Mouse (Mus musculus) intestine, postnatal 0 days (tissue): ENCODE measurements around the gene Rfx1. TPM values are rescaled to one million over a fixed set of nuclear protein-coding genes. Genes with fewer than 3 reads are reported as not detected.

ENCODE experiments used
- ATAC-seq: fragments of 200-750 bp; cut with Nextera tagmentation; 2 replicates; pipeline ENCODE4 v1.8.0; 2017; ENCODE audit warnings: mild to moderate bottlenecking, moderate TSS enrichment, moderate library complexity
- H3K27ac ChIP-seq: fragments of 300-500 bp; sonication (generic); 2 replicates; pipeline ENCODE4 v1.5.1; 2014; ENCODE audit warnings: mild to moderate bottlenecking, low read depth, low read length, moderate library complexity
- H3K27me3 ChIP-seq: fragments of 300-500 bp; sonication (generic); replicated peaks from 2 replicates; pipeline ENCODE4 v1.6.1; 2014; ENCODE audit warnings: low read length, mixed read lengths; ENCODE audit not compliant: control insufficient read depth, insufficient read depth
- H3K36me3 ChIP-seq: fragments of 300-500 bp; sonication (generic); 2 replicates; pipeline ENCODE4 v1.6.1; 2014; ENCODE audit warnings: mild to moderate bottlenecking, moderate library complexity; ENCODE audit not compliant: control insufficient read depth, insufficient read depth
- H3K4me1 ChIP-seq: fragments of 300-500 bp; sonication (generic); replicated peaks from 2 replicates; pipeline ENCODE4 v1.6.1; 2014; ENCODE audit warnings: antibody characterized with exemption, low read length, mixed read lengths; ENCODE audit not compliant: control insufficient read depth, insufficient read depth
- H3K4me2 ChIP-seq: fragments of 300-500 bp; sonication (generic); replicated peaks from 2 replicates; pipeline ENCODE4 v1.6.1; 2014; ENCODE audit warnings: low read depth, mild to moderate bottlenecking, moderate library complexity
- H3K4me3 ChIP-seq: fragments of 300-500 bp; sonication (generic); 2 replicates; pipeline ENCODE4 v1.5.1; 2014; ENCODE audit warnings: low read depth, low read length
- H3K9ac ChIP-seq: fragments of 300-500 bp; sonication (generic); 2 replicates; pipeline ENCODE4 v1.6.1; 2014; ENCODE audit warnings: mild to moderate bottlenecking, low read depth, low read length
- H3K9me3 ChIP-seq: fragments of 300-500 bp; sonication (generic); 2 replicates; pipeline ENCODE4 v1.6.1; 2016; ENCODE audit warnings: mixed run types; ENCODE audit not compliant: control insufficient read depth
- CTCF ChIP-seq: sonication (generic); IDR thresholded peaks from 2 replicates; pipeline ENCODE4 v1.5.1; 2016; ENCODE audit warnings: low read depth, mild to moderate bottlenecking, control low read depth, antibody characterized with exemption, moderate library complexity
- WGBS: fragments of 180-500 bp; shearing (Covaris S2); extraction: QIAGEN DNeasy Blood & Tissue Kit; methylation state at CpG from one replicate; pipeline ENCODE4 v1.1.7; 2014; 5-methylcytosine and 5-hydroxymethylcytosine counted together
- polyA plus RNA-seq: library from polyadenylated mRNA; unstranded; fragments of >200 nt; fragmentation: Nextera tagmentation; extraction: Ambion mirVana; gene quantifications from 2 replicates; pipeline ENCODE4 v1.2.1, GENCODE M21; 2015

Rfx1 gene
- polyA plus RNA-seq, 1 experiment from 2014 or later = 3.3 TPM

DNA sequence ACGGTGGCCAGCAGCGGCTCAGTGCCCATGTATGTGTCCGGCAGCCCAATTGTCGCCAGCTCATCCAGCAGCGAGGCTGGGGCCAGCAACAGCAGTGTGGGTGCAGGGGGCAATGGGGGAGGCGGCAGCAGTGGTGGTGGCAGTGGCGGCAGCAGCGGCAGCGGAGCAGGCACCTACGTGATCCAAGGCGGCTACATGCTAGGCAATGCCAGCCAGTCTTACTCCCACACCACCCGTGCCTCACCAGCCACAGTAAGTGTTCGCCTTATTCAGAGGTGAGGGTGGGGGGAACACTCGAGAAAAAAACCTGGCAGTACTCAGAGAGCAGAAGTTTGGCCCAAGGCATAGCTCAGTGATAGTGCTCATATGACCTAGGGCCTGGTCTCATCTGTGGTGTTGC is 21.2 kb downstream of the Rfx1 start:
- Histone ChIP-seq H3K4me1 (no peaks in the 10 kb centered on the region), H3K4me3 (no peak overlapping the region), H3K27ac (no peak overlapping the region), H3K36me3 (peaks cover 60% of the 10 kb centered on the region), H3K27me3 (no peaks in the 10 kb centered on the region), H3K9ac (no peak overlapping the region), H3K9me3 (no peaks in the 10 kb centered on the region), H3K4me2 (no peak overlapping the region)
- no peak for TF ChIP-seq CTCF
- WGBS = 97% methylated on average over 14 of the region's 14 CpGs
- no peak for ATAC-seq

DNA sequence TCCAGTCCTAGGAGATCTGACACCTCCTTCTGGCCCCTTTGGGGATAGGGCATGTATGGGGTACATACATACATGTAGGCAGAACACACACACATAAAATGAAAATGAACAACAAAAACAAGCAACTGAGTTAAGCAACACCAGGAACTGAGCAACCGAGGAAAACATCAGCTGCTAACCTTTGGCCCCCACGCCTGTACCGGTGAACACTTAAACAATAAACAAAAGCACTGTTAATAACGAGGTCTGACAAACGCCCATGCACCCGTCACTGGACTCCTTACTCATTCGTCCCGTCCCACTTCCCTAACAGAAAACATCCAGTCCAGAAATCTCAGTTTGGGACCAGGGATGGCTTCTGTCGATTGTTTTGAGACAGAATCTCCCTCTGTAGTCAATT is 22.6 kb downstream of the Rfx1 start:
- H3K36me3 ChIP-seq = peaks cover 62% of the 10 kb centered on the region
- no peak overlapping the region for H3K27ac ChIP-seq
- H3K4me2 ChIP-seq = no peak overlapping the region
- no peaks in the 10 kb centered on the region for H3K27me3 ChIP-seq
- peak; percentile 53; the same call in 1 of the 2 replicates for ATAC-seq
- H3K4me3 ChIP-seq = no peak overlapping the region
- no peaks in the 10 kb centered on the region for H3K9me3 ChIP-seq
- H3K9ac ChIP-seq = no peak overlapping the region
- no peaks in the 10 kb centered on the region for H3K4me1 ChIP-seq
- WGBS = 39% methylated on average over 9 of the region's 9 CpGs
- no peak for TF ChIP-seq CTCF

DNA sequence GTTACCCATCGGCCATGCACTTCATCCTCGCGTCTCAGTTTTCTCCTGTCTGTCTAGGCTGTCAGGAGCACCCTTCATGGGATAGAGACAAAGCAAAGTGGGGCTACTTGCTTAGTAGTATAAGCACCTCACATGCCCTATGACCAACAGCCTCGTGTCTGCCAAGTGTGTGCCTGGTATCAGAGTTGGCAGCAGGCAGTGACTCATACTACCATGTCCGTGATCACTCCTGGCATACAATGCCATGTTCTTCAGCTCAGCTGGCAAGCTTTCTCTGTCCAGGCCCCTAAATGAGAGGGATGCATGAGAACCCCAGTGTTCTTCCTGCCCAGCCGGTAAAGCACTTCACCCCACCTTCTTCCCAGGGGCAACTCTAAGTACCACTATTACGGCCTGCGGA is 24.0 kb downstream of the Rfx1 start:
- WGBS = 90% methylated on average over 8 of the region's 8 CpGs
- no peaks in the 10 kb centered on the region for H3K27me3 ChIP-seq
- H3K4me1 ChIP-seq = no peaks in the 10 kb centered on the region
- H3K9ac ChIP-seq = no peak overlapping the region
- no peak overlapping the region for H3K4me3 ChIP-seq
- no peak overlapping the region for H3K4me2 ChIP-seq
- TF ChIP-seq CTCF = no peak
- no peak for ATAC-seq
- no peaks in the 10 kb centered on the region for H3K9me3 ChIP-seq
- H3K36me3 ChIP-seq = peaks cover 67% of the 10 kb centered on the region
- no peak overlapping the region for H3K27ac ChIP-seq

DNA sequence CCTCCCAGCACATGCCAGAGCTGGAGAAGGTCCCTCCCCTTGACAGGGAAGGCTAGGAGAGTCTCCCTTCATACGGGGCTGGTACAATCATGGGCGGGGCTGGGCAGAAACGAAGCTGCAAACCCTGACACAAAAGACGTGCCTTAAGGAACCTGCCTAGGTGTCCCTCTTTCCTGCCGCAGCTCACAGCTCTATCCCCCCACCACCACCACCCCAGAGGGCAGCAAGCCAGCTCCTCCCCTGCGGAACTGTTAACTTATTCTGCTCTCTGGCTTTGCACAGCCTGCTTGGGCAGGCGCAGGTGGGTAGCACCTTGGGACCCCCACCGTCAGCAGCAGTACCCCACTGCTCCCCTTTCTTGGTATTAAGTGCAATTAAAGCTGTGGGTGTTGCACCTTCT is 29.4 kb downstream of the Rfx1 start:
- no peak for TF ChIP-seq CTCF
- Histone ChIP-seq H3K36me3 (peaks cover 79% of the 10 kb centered on the region), H3K4me3 (no peak overlapping the region), H3K4me2 (no peak overlapping the region), H3K9me3 (no peaks in the 10 kb centered on the region), H3K9ac (no peak overlapping the region), H3K4me1 (no peaks in the 10 kb centered on the region), H3K27ac (no peak overlapping the region), H3K27me3 (no peaks in the 10 kb centered on the region)
- ATAC-seq = no peak
- WGBS = 63% methylated on average over 8 of the region's 8 CpGs

DNA sequence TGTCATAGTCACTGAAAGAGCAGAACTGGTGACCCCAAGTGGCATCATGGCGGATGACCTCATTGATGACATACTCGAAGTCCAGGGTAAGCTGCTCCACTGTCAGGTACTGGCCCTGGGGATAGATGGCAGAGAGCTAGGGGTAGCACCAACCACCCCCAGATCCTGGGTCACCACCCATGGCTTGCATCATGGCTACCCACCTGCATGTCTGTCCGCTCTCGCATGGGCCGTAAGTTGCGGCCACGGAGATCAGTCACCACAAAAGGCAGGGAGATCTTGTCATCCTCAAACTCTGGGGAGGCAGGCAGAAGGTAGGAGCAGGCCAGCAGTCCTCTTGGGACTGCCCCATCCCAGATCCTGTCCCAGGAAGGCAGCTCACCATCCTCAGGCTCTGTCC is 31.7 kb downstream of the Rfx1 start:
- 97% methylated on average over 7 of the region's 7 CpGs for WGBS
- ATAC-seq = no peak
- no peak overlapping the region for H3K4me2 ChIP-seq
- H3K4me1 ChIP-seq = 0 out of 2 replicates have a peak, but pooled peaks cover 5% of the 10 kb centered on the region
- H3K27ac ChIP-seq = peak overlapping the region; percentile 50
- H3K4me3 ChIP-seq = no peak overlapping the region
- H3K9me3 ChIP-seq = no peaks in the 10 kb centered on the region
- H3K27me3 ChIP-seq = no peaks in the 10 kb centered on the region
- TF ChIP-seq CTCF = no peak
- H3K36me3 ChIP-seq = peaks cover 65% of the 10 kb centered on the region
- H3K9ac ChIP-seq = no peak overlapping the region

DNA sequence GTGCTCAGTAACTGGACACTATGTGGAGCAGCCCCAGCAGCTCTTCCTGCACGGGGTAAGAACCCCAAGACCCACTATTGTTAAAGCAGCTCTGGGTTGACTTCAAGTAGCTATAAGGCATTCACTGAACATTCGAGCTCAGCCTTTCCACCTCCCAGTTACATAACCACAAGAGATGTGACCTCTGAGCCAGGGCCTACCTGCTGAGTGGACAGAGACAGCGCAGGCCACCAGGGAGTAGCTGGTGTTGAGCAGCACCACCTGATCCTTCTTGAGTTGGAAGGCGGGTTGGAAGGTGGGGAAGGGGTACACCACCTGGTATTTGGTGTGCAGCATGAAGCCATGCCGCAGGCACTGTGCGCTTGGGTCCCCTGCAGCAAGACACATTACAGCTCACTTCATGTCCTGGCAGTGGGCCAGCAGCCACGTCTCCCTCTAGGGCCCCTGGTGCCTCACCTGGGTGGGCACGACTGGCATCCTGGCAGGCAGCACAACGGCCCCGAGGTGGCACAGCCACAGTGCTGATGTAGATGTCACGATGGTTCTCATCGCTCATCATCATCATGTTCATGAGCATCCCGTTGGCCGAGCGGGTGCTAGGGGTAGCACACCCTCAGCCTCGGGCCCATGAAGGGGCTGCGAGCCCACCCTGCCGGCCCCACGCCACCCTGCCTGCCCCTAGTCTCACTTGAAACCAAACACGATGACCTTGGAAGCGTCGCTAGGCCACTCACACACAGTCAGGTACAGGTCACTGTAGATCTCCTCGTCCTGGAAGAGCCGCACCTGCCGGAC is 35.0 kb downstream of the Rfx1 start:
- Histone ChIP-seq H3K4me2 (no peak overlapping the region), H3K27ac (no peak overlapping the region), H3K36me3 (peaks cover 34% of the 10 kb centered on the region), H3K9ac (no peak overlapping the region), H3K4me3 (no peak overlapping the region), H3K9me3 (no peaks in the 10 kb centered on the region), H3K27me3 (no peaks in the 10 kb centered on the region), H3K4me1 (peaks cover 11% of the 10 kb centered on the region; the same call in 1 of the 2 replicates)
- TF ChIP-seq CTCF = no peak
- WGBS = 89% methylated on average over 25 of the region's 25 CpGs
- no peak for ATAC-seq
